Mouse (Mus musculus) ES-E14 (cell line): ENCODE results near the gene Cep57l1.

Source experiments
- HCFC1 ChIP-seq: IDR thresholded peaks from 2 replicates; pipeline ENCODE4 v1.6.1; 2012; ENCODE audit warnings: low read length, inconsistent platforms, borderline replicate concordance; ENCODE audit not compliant: insufficient read depth
- MAFK ChIP-seq: IDR thresholded peaks from 2 replicates; pipeline ENCODE4 v1.6.1; 2014; ENCODE audit warnings: mild to moderate bottlenecking, low read depth, low read length, inconsistent platforms; ENCODE audit not compliant: insufficient read depth

DNA sequence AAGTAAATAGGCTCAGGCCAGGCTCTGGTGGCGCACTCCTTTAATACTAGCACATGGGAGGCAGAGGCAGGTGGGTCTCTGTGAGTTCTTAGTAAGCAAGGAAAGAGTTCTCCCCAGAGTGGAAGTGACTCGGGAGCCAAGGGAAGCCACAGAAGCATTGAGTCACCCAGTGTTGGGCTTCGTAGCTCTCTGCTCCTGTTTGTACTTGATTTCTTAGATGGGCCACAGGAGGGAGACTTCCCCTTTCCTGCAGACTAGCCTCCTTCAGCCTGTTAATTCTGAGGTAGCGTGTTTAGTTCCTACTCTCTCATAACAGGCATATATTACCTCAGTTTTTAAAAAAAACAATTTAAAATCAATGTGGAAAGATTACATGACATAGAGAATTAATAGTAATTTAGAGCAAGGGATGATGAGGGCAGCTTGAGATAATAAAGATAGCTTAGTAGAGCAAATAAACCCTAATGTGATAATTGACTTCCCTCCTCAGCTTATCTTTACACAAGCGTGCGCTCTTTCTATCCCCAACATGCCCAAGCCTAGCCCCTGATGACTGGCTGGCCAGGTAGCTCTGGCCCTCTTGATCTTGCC is 16.9 kb upstream of the Cep57l1 start:
- TF ChIP-seq HCFC1 (no peak), MAFK (no peak)
